Mouse (Mus musculus) spleen, adult 2 months (tissue): ENCODE measurements around the gene Mprip.

ENCODE experiments used
- CTCF ChIP-seq: fragments of 200-500 bp; IDR thresholded peaks from 2 replicates; pipeline ENCODE4 v1.5.1; 2011; ENCODE audit warnings: mild to moderate bottlenecking, inconsistent platforms; ENCODE audit not compliant: insufficient read depth, insufficient read length, insufficient replicate concordance; ENCODE audit errors: extremely low read depth
- POLR2A ChIP-seq: fragments of 200-500 bp; IDR thresholded peaks from 2 replicates; pipeline ENCODE4 v1.6.1; 2011; ENCODE audit warnings: low read depth, low read length, inconsistent platforms

- TF ChIP-seq CTCF (no peak), POLR2A (no peak)
Observed at GRCm38 (mm10) chr11:59705113-59705512, 44.0 kb downstream of the Mprip start.
